Mouse (Mus musculus) hindbrain, embryonic 12.5 days (tissue): ENCODE results near the gene 1810010D01Rik. TPM values are rescaled to one million over a fixed set of nuclear protein-coding genes. Genes with fewer than 3 reads are reported as not detected.

ENCODE experiments used
- ATAC-seq: fragments of 200-750 bp; cut with Nextera tagmentation; 2 replicates; pipeline ENCODE4 v1.8.0; 2017; ENCODE audit warnings: moderate TSS enrichment; ENCODE audit not compliant: low FRiP score
- H3K27ac ChIP-seq: fragments of 300-500 bp; sonication (generic); 2 replicates; pipeline ENCODE4 v1.5.1; 2016; ENCODE audit warnings: mild to moderate bottlenecking
- H3K27me3 ChIP-seq: fragments of 300-500 bp; sonication (generic); 2 replicates; pipeline ENCODE4 v1.6.1; 2016; ENCODE audit warnings: mild to moderate bottlenecking
- H3K36me3 ChIP-seq: fragments of 300-500 bp; sonication (generic); 2 replicates; pipeline ENCODE4 v1.6.1; 2016; ENCODE audit warnings: mild to moderate bottlenecking
- H3K4me1 ChIP-seq: fragments of 300-500 bp; sonication (generic); 2 replicates; pipeline ENCODE4 v1.6.1; 2016
- H3K4me2 ChIP-seq: fragments of 300-500 bp; sonication (generic); replicated peaks from 2 replicates; pipeline ENCODE4 v1.6.1; 2016; ENCODE audit warnings: mild to moderate bottlenecking
- H3K4me3 ChIP-seq: fragments of 300-500 bp; sonication (generic); 2 replicates; pipeline ENCODE4 v1.5.1; 2016; ENCODE audit warnings: mild to moderate bottlenecking
- H3K9ac ChIP-seq: fragments of 300-500 bp; sonication (generic); 2 replicates; pipeline ENCODE4 v1.6.1; 2016; ENCODE audit warnings: mild to moderate bottlenecking, moderate library complexity
- H3K9me3 ChIP-seq: fragments of 300-500 bp; sonication (generic); replicated peaks from 2 replicates; pipeline ENCODE4 v1.6.1; 2016; ENCODE audit warnings: mild to moderate bottlenecking
- WGBS: fragments of 180-500 bp; shearing (Covaris S2); methylation state at CpG from one replicate; pipeline ENCODE4 v1.1.7; 2016; 5-methylcytosine and 5-hydroxymethylcytosine counted together
- polyA plus RNA-seq: library from polyadenylated mRNA; unstranded; fragments of >200 nt; fragmentation: Nextera tagmentation; extraction: Ambion mirVana; gene quantifications from 2 replicates; pipeline ENCODE4 v1.2.1, GENCODE M21; 2016

Gene 1810010D01Rik
- polyA plus RNA-seq, 1 experiment from 2014 or later: 0.35 TPM

DNA sequence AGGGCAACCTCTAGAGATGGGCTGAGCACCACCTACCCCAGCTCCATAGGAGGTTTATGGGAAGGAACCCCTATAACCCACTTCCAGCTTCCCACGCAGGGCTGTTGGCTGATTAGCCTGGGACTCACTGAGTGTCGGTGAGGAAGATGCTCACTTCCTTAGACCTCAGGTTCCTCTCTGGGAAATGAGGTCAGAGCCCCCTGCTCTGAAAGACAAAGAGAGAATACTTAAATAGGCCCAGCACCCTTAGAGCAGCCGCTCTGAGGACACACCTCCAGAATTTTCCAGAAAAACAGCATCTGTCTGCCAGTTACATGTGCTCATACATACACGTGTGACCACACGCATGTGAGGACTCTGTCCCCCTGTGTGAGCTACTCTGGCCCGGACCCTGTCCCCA, 1.1 kb downstream of the 1810010D01Rik start:
- 0 out of 2 replicates have a peak, but pooled peaks have one; percentile 0 for ATAC-seq
- Histone ChIP-seq H3K27ac (peak overlapping the region; percentile 97), H3K9ac (peak overlapping the region; percentile 54; the same call in 1 of the 2 replicates), H3K4me3 (no peak overlapping the region), H3K27me3 (0 out of 2 replicates have a peak, but pooled peaks cover 6% of the 10 kb centered on the region), H3K4me1 (peaks cover 33% of the 10 kb centered on the region), H3K4me2 (peak overlapping the region; percentile 41), H3K36me3 (no peaks in the 10 kb centered on the region), H3K9me3 (peaks cover under 1% of the 10 kb centered on the region; the same call in 1 of the 2 replicates)
- 51% methylated on average over 6 of the region's 6 CpGs for WGBS

DNA sequence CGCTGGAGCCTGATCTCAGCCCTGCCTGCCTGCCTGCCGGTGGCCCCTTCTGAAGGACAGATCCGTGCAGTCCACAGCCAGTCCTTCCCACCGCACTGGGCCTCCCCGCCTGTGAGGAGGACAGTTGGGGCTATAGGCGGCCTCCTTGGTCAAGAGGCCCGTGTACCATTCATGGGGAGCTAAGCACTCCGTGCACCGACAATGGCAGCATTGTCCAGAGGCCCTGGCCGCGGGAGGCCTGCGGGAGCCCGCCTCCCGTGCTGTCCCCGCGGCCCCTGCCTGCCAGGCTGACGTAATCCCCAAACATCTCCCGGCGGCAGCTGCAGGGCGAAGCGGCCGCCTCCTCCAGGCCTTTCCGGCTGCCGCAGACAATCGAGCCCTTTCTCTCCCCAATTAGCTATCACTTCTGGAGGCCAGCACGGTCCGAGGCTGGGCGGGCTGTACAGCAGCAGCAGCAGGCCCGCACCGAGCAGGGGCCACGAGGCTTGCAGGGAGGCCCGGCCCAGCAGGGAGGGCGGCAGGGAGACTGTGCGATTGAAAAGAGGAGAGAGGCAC, 1.8 kb downstream of the 1810010D01Rik start:
- ATAC-seq: peak; percentile 96
- Histone ChIP-seq H3K4me3 (peak overlapping the region; percentile 13; the same call in 1 of the 2 replicates), H3K4me1 (peaks cover 28% of the 10 kb centered on the region), H3K27ac (peak overlapping the region; percentile 97), H3K9me3 (peaks cover 7% of the 10 kb centered on the region; the same call in 1 of the 2 replicates), H3K27me3 (0 out of 2 replicates have a peak, but pooled peaks cover 6% of the 10 kb centered on the region), H3K4me2 (peak overlapping the region; percentile 41), H3K9ac (peak overlapping the region; percentile 54), H3K36me3 (no peaks in the 10 kb centered on the region)
- WGBS: under 1% methylated on average over 33 of the region's 34 CpGs

DNA sequence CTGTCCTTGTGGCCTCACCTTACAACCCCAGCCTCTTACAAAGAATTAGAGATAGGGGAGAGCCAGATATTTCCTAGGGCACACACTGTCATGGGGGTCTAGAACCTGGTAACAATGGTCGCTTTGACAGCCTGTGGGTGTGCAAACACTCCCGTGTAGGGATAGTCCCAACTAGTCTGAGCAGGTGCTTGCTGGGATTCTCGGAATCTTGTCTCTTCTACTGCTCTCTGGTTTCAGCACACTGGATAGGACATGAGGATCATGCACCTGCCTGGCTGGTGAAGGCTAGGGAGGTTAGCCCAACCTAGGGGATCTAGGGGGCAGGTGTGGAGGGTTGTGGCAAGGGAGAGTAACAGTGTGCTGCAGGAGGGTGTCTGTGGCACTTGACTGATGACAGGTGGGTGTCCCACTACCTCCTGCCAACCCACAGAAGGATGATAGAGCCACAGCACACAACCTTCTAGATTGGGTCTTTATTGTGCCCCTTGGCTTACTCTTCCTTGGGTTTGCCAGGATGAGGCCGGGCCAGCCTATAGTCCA, 2.5 kb downstream of the 1810010D01Rik start:
- peaks cover 9% of the 10 kb centered on the region; the same call in 1 of the 2 replicates for H3K9me3 ChIP-seq
- H3K36me3 ChIP-seq: no peaks in the 10 kb centered on the region
- H3K4me1 ChIP-seq: peaks cover 22% of the 10 kb centered on the region
- 0 out of 2 replicates have a peak, but pooled peaks cover 6% of the 10 kb centered on the region for H3K27me3 ChIP-seq
- peak overlapping the region; percentile 97 for H3K27ac ChIP-seq
- H3K4me2 ChIP-seq: no peak overlapping the region; the same call in 1 of the 2 replicates
- H3K4me3 ChIP-seq: no peak overlapping the region
- peak overlapping the region; percentile 54 for H3K9ac ChIP-seq
- ATAC-seq: 0 out of 2 replicates have a peak, but pooled peaks have one; percentile 10
- WGBS: 85% methylated on average over 4 of the region's 4 CpGs

DNA sequence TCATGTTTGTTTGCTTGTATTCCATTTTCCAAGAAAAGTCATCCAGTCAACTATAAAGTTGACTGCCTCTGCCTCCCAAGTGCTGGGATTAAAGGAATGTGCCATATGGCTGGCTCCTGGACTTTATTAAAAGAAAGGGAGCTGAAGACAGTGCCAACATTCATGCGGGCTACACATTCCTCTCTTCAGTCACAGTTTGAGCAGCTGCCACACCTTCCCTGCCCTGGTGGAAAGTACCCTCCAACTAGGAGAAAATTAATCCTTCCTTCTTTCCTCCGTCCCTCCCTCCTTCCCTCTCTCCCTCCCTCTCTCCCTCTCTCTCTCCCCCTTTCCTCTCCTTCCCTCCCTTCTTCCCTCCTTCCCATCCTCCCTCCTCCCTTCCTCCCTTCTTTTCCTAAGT, 8.2 kb downstream of the 1810010D01Rik start:
- Histone ChIP-seq H3K36me3 (no peaks in the 10 kb centered on the region), H3K4me3 (no peak overlapping the region), H3K27ac (no peak overlapping the region), H3K9ac (no peak overlapping the region), H3K9me3 (peaks cover 9% of the 10 kb centered on the region; the same call in 1 of the 2 replicates), H3K4me2 (no peak overlapping the region), H3K27me3 (no peaks in the 10 kb centered on the region), H3K4me1 (peaks cover 22% of the 10 kb centered on the region)
- no peak for ATAC-seq
- WGBS: 59% methylated on average over 2 of the region's 2 CpGs

DNA sequence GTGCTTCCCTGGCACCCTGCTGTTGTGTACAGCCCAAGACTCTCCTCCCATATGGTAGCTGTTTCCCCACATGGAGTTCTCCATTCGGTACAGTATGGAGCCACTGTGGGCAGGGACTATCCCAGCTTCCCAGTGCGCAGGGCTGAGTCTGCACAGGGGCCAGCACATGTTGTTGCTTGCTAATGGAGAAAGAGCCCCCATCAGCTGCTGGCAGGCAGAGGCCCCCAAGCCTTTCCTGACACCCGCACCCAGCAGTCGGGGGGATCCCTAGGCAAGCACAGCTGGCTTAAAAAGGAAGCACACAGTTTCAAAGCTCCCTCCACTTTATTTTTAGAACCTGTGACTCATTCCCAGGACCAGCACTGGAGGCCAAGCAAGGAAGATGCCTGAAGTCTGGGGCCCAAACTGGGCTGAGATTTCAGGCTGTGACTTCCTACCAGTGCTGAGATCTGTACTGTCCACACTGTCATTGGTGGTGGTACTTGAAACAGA, 9.7 kb downstream of the 1810010D01Rik start:
- WGBS: 53% methylated on average over 4 of the region's 4 CpGs
- ATAC-seq: no peak
- Histone ChIP-seq H3K27ac (no peak overlapping the region), H3K4me3 (no peak overlapping the region), H3K9ac (no peak overlapping the region), H3K36me3 (no peaks in the 10 kb centered on the region), H3K27me3 (no peaks in the 10 kb centered on the region), H3K4me1 (peaks cover 31% of the 10 kb centered on the region), H3K4me2 (no peak overlapping the region), H3K9me3 (peaks cover 9% of the 10 kb centered on the region; the same call in 1 of the 2 replicates)

DNA sequence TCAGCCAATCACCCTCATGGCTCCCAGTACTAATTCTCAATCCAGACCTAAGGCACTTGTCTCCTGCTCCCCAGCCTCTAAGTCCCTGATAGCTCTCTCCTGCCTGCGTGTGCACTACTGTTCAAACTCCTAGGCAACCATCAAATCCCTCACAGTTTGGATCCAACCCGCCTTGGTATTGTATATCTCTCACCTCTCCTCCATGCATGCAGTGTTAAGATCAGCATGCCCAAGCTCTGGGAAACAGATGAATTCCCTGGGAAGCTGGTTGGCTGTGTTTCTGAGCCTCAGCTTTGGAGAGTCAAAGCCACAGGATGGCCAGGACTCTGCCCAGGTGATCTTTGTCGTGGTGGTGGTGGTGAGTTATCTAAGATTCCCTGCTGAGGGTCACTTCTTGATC, 10.2 kb downstream of the 1810010D01Rik start:
- H3K4me2 ChIP-seq: no peak overlapping the region
- H3K4me3 ChIP-seq: no peak overlapping the region
- peaks cover 9% of the 10 kb centered on the region; the same call in 1 of the 2 replicates for H3K9me3 ChIP-seq
- H3K9ac ChIP-seq: no peak overlapping the region
- H3K27ac ChIP-seq: no peak overlapping the region
- H3K36me3 ChIP-seq: no peaks in the 10 kb centered on the region
- H3K4me1 ChIP-seq: peaks cover 31% of the 10 kb centered on the region
- WGBS: 41% methylated on average over 3 of the region's 3 CpGs
- no peak for ATAC-seq
- no peaks in the 10 kb centered on the region for H3K27me3 ChIP-seq

DNA sequence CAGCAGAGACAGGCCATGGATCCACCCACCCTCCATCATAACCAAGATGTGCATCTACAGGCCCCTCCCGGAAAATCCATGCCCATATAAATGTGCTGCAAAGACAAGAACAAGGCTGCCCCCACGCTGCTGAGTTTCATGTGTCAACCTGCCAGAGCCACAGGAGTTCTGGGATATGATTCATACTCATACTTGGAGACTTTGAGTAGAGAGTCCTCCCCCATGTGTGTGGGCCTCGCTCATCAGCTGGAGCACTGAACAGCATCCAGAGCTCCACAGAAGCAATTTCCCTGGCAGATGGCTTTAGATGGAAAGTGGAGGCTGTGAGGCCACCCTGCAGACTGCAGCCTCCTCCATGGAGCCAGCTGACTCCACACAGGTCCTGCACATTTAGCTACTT, 10.9 kb downstream of the 1810010D01Rik start:
- H3K9me3 ChIP-seq: peaks cover 9% of the 10 kb centered on the region; the same call in 1 of the 2 replicates
- H3K36me3 ChIP-seq: no peaks in the 10 kb centered on the region
- 87% methylated on average over 3 of the region's 3 CpGs for WGBS
- H3K9ac ChIP-seq: no peak overlapping the region
- ATAC-seq: no peak
- peaks cover 31% of the 10 kb centered on the region for H3K4me1 ChIP-seq
- no peak overlapping the region for H3K4me2 ChIP-seq
- no peak overlapping the region for H3K4me3 ChIP-seq
- H3K27ac ChIP-seq: no peak overlapping the region
- no peaks in the 10 kb centered on the region for H3K27me3 ChIP-seq

DNA sequence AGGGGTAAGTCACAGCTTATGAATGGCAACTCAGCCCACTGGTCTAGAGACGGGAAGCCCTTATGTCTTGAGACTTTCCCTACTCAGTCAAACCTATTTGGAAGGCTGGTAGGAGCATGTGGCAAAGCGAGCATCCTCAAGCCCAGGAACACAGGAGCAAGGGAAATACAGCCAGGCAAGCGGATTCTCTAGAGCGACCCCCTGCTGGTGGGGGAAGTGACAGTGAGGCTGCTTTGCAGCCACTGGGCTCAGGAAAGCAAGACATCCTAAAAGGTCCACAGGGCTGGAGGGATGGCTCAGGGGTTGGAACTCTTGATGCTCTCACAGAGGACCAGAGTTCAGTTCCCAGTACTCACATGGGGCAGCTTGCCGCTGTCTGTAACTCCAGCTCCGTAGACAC, 11.6 kb downstream of the 1810010D01Rik start:
- no peaks in the 10 kb centered on the region for H3K27me3 ChIP-seq
- no peak for ATAC-seq
- peaks cover 4% of the 10 kb centered on the region; the same call in 1 of the 2 replicates for H3K9me3 ChIP-seq
- H3K9ac ChIP-seq: no peak overlapping the region
- H3K4me3 ChIP-seq: no peak overlapping the region
- H3K36me3 ChIP-seq: no peaks in the 10 kb centered on the region
- 78% methylated on average over 6 of the region's 6 CpGs for WGBS
- H3K4me2 ChIP-seq: no peak overlapping the region
- H3K4me1 ChIP-seq: peaks cover 31% of the 10 kb centered on the region
- H3K27ac ChIP-seq: no peak overlapping the region

DNA sequence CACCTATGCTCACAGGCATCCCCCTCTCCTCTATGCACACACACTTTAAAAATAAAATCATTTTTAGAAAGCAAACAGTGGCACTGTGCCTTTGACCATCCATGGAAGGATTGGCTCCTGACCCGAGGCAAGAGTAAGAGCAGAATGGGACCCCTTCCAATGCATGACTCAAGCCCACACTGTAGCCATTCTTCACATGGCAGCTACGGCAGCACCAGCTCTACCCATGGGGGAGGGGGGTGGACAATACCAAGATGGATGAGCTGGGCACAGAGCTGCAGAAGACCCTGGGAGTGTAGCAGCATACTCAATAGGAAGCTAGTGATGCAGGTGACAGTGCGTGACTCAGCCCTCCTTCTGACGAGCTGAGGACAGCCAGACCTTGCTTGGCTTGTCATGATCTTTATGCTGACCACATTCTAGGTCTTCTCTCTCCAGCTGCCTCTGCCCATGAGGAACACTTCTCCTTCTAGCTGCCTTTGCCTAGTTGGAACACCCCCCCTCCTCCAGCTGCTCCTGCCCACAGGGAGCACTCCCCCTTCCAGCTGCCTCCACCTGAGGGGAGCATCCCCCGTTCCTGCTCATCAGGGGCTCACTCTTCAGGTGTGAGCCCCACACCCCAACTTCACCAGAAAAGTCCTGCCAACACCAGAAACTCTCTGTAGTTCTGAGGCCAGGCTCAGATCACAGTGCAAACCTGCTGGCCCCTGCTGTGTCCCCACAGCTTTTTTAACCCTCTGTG, 12.6 kb downstream of the 1810010D01Rik start:
- no peak overlapping the region for H3K4me3 ChIP-seq
- no peak overlapping the region for H3K27ac ChIP-seq
- 52% methylated on average over 5 of the region's 5 CpGs for WGBS
- H3K4me1 ChIP-seq: peaks cover 31% of the 10 kb centered on the region
- H3K36me3 ChIP-seq: no peaks in the 10 kb centered on the region
- H3K9ac ChIP-seq: no peak overlapping the region
- no peaks in the 10 kb centered on the region for H3K27me3 ChIP-seq
- H3K9me3 ChIP-seq: no peaks in the 10 kb centered on the region
- no peak for ATAC-seq
- no peak overlapping the region for H3K4me2 ChIP-seq

DNA sequence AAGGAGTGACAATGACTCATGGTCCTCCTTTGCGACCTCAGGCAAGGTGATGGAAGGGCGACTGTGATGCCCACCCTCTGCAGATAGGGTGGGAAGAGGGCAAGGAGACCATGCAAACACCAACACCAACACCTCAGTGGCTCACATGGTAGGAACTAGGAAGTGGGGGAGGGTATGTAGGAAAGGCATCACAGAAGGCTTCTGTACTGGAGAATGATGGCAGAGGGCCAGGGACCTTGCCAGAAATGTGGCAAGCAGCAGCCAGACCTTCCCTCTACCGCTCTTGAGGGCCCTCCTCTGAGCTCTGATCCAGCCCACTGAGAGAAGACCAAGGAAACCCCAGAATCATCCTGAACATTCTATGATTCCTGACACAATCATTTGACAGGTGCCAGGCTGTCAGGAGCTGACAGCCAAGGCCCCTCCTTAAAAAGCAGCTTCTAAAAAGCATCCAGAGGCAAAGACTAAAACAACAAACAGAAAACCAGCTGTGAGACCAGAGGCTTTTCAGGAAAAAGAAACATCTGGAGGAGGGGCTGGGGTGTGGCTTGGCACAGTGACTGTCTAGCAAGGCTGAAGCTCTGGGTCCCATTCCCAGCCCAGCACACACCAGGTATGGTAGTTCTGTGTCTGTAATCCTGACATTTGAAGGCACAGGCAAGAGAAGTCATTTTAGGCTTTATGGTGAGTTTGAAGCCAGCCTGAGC, 13.3 kb downstream of the 1810010D01Rik start:
- Histone ChIP-seq H3K4me1 (peaks cover 31% of the 10 kb centered on the region), H3K4me3 (no peak overlapping the region), H3K27ac (0 out of 2 replicates have a peak overlapping the region, but pooled peaks have one; percentile 8), H3K9me3 (no peaks in the 10 kb centered on the region), H3K27me3 (no peaks in the 10 kb centered on the region), H3K9ac (no peak overlapping the region), H3K4me2 (no peak overlapping the region), H3K36me3 (no peaks in the 10 kb centered on the region)
- WGBS: 85% methylated on average over 3 of the region's 3 CpGs
- no peak for ATAC-seq

DNA sequence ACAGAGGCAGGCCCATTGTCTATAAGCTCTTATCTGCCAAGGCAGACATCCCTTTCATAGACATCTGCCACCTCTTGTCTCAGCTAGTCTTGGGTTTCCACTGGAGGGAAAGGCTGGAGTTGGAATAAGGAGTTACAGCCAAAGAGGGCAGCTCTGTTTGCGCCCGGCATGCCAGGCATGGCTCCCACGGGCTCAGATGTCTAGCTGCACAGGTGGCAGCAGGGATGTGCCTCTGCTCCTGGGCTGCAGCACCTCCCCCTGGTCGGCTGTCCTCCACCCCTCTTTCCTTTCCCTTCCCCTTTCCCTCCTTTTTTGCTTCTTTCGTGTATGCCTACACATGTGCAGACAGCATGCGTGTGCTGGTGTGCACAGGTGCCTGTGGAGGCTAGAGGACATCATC, 15.1 kb downstream of the 1810010D01Rik start:
- WGBS: 74% methylated on average over 6 of the region's 6 CpGs
- H3K4me1 ChIP-seq: peaks cover 27% of the 10 kb centered on the region

DNA sequence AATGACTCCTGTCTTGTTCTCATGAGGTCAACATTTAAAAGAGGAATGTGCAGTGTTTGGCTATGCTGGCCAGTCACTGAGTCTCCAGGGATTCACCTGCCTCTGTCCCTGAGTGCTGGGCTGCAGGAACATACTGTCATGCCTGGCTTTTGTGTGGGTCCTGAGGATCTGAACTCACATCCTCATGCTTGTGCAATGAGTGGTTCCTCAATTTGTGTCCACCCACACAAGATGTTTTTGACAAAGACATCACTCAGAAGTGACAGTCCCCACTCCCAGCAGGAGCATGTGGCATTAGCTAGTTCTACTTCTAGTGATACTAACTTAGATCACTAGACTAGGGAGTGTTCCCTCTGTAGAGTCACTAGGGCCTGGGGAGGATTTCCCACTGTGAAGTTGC, 17.4 kb downstream of the 1810010D01Rik start:
- no peak for ATAC-seq
- no peak overlapping the region for H3K27ac ChIP-seq
- no peaks in the 10 kb centered on the region for H3K9me3 ChIP-seq
- H3K4me1 ChIP-seq: peaks cover 20% of the 10 kb centered on the region
- H3K4me2 ChIP-seq: no peak overlapping the region
- H3K27me3 ChIP-seq: no peaks in the 10 kb centered on the region
- no peak overlapping the region for H3K4me3 ChIP-seq
- no peak overlapping the region for H3K9ac ChIP-seq
- H3K36me3 ChIP-seq: no peaks in the 10 kb centered on the region

More for the DNA sequence above, 15.1 kb downstream of the 1810010D01Rik start:
- ATAC-seq: no peak
- no peak overlapping the region for H3K4me3 ChIP-seq
- no peaks in the 10 kb centered on the region for H3K36me3 ChIP-seq
- no peak overlapping the region for H3K4me2 ChIP-seq
- no peak overlapping the region for H3K27ac ChIP-seq
- no peaks in the 10 kb centered on the region for H3K9me3 ChIP-seq
- H3K27me3 ChIP-seq: no peaks in the 10 kb centered on the region
- H3K9ac ChIP-seq: no peak overlapping the region
